Mouse (Mus musculus) liver, embryonic 12.5 days (tissue): ENCODE measurements around the gene Zfand3. TPM values are rescaled to one million over a fixed set of nuclear protein-coding genes. Genes with fewer than 3 reads are reported as not detected.
A peak's percentile ranks its signal among the peaks of the same experiment; 100 is the strongest.

Experiments used
- ATAC-seq: fragments of 200-750 bp; cut with Nextera tagmentation; 2 replicates; pipeline ENCODE4 v1.8.0; 2017; ENCODE audit warnings: moderate number of reproducible peaks, mild to moderate bottlenecking, moderate library complexity
- H3K27ac ChIP-seq: fragments of 300-500 bp; sonication (generic); 2 replicates; pipeline ENCODE4 v1.5.1; 2016; ENCODE audit warnings: mild to moderate bottlenecking
- H3K27me3 ChIP-seq: fragments of 300-500 bp; sonication (generic); replicated peaks from 2 replicates; pipeline ENCODE4 v1.6.1; 2016; ENCODE audit warnings: mild to moderate bottlenecking, moderate library complexity
- H3K36me3 ChIP-seq: fragments of 300-500 bp; sonication (generic); 2 replicates; pipeline ENCODE4 v1.6.1; 2016; ENCODE audit warnings: mild to moderate bottlenecking, moderate library complexity
- H3K4me1 ChIP-seq: fragments of 300-500 bp; sonication (generic); 2 replicates; pipeline ENCODE4 v1.6.1; 2016
- H3K4me2 ChIP-seq: fragments of 300-500 bp; sonication (generic); 2 replicates; pipeline ENCODE4 v1.6.1; 2016; ENCODE audit warnings: mild to moderate bottlenecking, moderate library complexity
- H3K4me3 ChIP-seq: fragments of 300-500 bp; sonication (generic); 2 replicates; pipeline ENCODE4 v1.5.1; 2016; ENCODE audit warnings: mild to moderate bottlenecking, moderate library complexity
- H3K9ac ChIP-seq: fragments of 300-500 bp; sonication (generic); 2 replicates; pipeline ENCODE4 v1.6.1; 2016; ENCODE audit warnings: mild to moderate bottlenecking, moderate library complexity
- H3K9me3 ChIP-seq: fragments of 300-500 bp; sonication (generic); replicated peaks from 2 replicates; pipeline ENCODE4 v1.6.1; 2016; ENCODE audit warnings: mild to moderate bottlenecking, moderate library complexity
- WGBS: fragments of 180-500 bp; shearing (Covaris S2); methylation state at CpG from one replicate; pipeline ENCODE4 v1.1.7; 2016; ENCODE audit not compliant: insufficient replicate concordance; 5-methylcytosine and 5-hydroxymethylcytosine counted together
- polyA plus RNA-seq: library from polyadenylated mRNA; unstranded; fragments of >200 nt; fragmentation: Nextera tagmentation; extraction: Ambion mirVana; gene quantifications from 2 replicates; pipeline ENCODE4 v1.2.1, GENCODE M21; 2016

The Zfand3 gene
- polyA plus RNA-seq, 1 experiment from 2014 or later = 18.8 TPM

DNA sequence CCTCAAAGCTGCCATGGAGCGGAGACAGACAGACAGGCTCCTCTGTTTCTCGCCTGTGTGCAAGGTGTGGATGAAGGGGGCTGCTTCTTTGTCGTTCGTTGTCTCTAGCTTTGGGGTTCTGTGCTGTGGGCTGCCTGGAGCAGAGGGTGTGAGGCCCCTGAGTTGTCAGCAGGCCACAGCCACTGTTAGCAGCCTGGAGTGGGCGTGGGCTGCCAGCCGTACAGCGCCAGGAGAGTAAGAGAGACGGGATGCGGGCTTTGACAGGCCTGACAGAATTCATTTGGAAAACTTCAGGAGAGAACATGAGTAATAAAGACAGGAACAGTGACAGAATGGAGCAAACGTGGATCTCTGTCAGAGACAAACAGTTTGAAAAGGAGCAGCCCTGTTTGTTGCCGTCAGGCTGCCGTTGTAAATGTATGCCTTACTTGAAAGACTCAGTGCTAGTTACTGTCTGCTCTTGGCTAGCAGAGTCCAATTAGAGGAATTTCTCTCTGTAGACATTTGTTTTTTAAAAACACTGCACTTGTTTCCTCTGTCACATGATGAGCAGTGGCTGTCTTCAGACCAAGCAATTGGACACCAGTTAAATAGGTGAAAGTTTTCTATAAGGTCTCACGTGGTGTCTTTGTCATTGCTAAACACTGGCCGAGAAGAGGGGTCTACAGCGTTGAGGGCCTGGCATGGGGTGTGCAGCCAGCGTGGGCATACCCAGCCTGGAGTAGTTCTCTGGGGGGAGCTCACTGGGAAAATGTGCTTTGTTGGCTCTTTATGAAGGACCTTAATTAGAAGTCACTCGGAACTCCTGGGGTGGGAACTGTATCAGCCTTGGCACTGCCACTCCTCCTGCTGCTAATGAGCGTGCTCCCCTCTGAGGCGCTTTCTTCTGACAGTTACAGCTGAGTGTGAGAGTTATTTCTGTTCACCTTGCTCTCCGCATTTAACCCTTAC lies 183.8 kb downstream of the Zfand3 start:
- Histone ChIP-seq H3K4me1 (0 out of 2 replicates have a peak, but pooled peaks cover 8% of the 10 kb centered on the region), H3K36me3 (peaks cover 12% of the 10 kb centered on the region), H3K9ac (no peak overlapping the region), H3K4me3 (no peak overlapping the region), H3K4me2 (no peak overlapping the region), H3K27ac (no peak overlapping the region), H3K9me3 (no peaks in the 10 kb centered on the region), H3K27me3 (no peaks in the 10 kb centered on the region)
- WGBS = 65% methylated on average over 20 of the region's 20 CpGs
- ATAC-seq = no peak

DNA sequence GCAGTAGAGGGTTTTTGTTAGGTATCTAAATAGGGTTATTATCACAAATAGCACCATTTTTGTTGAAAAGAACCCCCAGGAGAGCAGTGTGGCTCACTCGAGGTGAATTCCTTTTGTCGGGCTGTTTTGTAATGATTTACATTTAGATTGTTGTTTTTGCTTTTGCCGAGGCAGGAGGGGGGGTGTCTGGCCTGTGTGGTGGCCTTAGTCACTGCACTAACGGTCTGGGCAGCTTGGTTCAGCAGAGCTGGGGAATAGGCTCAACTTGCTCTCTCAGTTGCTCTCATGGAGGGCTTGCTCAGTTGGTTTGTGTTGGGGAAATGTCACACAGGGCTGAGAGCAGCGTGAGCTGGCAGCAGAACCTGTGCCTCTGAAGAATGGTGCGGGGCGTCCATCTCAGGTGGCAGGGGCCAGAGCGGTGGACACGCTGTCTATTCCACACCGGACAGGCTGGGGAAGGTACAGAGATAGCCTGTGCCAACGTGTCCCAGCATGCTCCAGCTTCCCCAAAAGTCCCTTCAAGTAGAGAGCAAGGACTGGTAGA lies 186.6 kb downstream of the Zfand3 start:
- Histone ChIP-seq H3K36me3 (peaks cover 16% of the 10 kb centered on the region), H3K27ac (no peak overlapping the region), H3K4me2 (no peak overlapping the region), H3K4me3 (no peak overlapping the region), H3K9me3 (no peaks in the 10 kb centered on the region), H3K4me1 (0 out of 2 replicates have a peak, but pooled peaks cover 19% of the 10 kb centered on the region), H3K9ac (no peak overlapping the region), H3K27me3 (no peaks in the 10 kb centered on the region)
- no peak for ATAC-seq
- 77% methylated on average over 11 of the region's 11 CpGs for WGBS

DNA sequence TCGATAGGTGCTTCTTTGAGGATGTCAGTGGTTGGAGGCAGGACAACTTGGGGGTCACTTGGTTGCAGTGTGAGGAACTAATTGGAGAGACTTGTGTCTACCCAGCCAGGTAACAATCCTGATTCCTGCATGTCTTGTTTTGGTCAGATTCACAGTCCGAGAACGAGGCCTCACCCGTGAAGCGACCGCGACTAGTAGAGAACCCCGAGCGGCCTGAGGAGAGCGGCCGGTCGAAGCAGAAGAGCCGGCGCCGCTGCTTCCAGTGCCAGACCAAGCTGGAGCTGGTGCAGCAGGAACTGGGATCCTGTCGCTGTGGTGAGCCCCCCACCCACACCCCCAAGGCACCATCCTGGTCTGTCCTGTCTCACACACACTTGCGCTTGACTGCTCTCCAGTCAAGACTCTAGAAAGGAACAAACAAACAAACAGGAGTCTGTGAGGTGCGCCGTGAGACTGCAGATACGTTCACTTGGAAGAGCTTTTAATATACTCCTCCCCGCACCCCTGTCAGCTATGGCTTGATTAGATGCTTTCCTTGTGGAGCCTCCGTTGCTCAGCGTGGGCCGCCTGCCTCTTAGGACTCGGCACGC lies 188.0 kb downstream of the Zfand3 start:
- Histone ChIP-seq H3K36me3 (peaks cover 18% of the 10 kb centered on the region), H3K27ac (no peak overlapping the region), H3K4me2 (no peak overlapping the region), H3K4me1 (peaks cover 29% of the 10 kb centered on the region), H3K4me3 (no peak overlapping the region), H3K9me3 (no peaks in the 10 kb centered on the region), H3K9ac (no peak overlapping the region), H3K27me3 (no peaks in the 10 kb centered on the region)
- WGBS = 90% methylated on average over 26 of the region's 26 CpGs
- no peak for ATAC-seq

DNA sequence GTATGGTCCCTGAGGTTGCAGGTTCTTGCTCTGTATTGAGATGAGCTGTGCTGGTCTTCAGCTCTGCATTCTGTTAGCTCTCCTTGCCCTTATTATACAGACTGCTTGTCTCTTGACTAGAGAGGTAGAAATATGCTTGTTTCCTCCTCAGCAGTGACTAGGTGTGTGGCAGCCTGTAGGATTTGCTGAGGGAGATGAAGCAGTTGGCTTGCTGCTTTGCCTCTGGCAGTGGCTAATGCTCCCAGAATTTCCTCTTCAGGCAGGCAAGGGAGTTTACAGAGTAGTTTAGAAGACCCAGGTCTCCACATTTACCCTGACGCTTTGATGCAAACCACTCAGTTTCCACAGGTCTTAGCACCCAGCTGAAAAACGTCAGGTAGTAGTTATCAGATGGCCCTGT lies 189.1 kb downstream of the Zfand3 start:
- Histone ChIP-seq H3K27me3 (no peaks in the 10 kb centered on the region), H3K36me3 (peaks cover 21% of the 10 kb centered on the region), H3K9ac (no peak overlapping the region), H3K9me3 (no peaks in the 10 kb centered on the region), H3K27ac (no peak overlapping the region), H3K4me3 (no peak overlapping the region), H3K4me2 (no peak overlapping the region), H3K4me1 (peaks cover 30% of the 10 kb centered on the region)
- ATAC-seq = no peak
- WGBS = 65% methylated on average over 2 of the region's 2 CpGs

DNA sequence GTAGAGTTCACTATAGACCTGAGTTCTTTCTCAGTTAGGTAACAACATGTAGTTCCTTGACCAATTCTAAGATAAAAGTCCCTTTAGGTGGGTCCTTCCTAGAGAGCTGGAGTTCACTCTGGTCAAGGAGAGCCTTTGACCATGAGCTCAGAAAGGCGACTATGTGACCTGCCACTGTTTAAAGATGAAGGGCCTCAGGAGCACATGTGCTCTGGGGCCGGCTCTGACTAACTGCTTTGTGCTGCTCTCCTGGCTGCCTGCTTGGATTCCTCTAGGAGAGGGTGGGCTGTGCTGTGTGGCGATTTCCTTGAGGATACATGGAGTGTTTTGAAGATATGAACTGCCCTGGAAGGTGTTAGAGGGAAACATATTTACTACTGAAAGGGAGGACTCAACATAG lies 189.6 kb downstream of the Zfand3 start:
- no peak overlapping the region for H3K27ac ChIP-seq
- no peak overlapping the region for H3K4me3 ChIP-seq
- H3K27me3 ChIP-seq = no peaks in the 10 kb centered on the region
- WGBS = 64% methylated on average over 3 of the region's 3 CpGs
- H3K4me1 ChIP-seq = peaks cover 31% of the 10 kb centered on the region
- ATAC-seq = no peak
- H3K9me3 ChIP-seq = no peaks in the 10 kb centered on the region
- H3K4me2 ChIP-seq = no peak overlapping the region
- H3K9ac ChIP-seq = no peak overlapping the region
- peaks cover 24% of the 10 kb centered on the region for H3K36me3 ChIP-seq

DNA sequence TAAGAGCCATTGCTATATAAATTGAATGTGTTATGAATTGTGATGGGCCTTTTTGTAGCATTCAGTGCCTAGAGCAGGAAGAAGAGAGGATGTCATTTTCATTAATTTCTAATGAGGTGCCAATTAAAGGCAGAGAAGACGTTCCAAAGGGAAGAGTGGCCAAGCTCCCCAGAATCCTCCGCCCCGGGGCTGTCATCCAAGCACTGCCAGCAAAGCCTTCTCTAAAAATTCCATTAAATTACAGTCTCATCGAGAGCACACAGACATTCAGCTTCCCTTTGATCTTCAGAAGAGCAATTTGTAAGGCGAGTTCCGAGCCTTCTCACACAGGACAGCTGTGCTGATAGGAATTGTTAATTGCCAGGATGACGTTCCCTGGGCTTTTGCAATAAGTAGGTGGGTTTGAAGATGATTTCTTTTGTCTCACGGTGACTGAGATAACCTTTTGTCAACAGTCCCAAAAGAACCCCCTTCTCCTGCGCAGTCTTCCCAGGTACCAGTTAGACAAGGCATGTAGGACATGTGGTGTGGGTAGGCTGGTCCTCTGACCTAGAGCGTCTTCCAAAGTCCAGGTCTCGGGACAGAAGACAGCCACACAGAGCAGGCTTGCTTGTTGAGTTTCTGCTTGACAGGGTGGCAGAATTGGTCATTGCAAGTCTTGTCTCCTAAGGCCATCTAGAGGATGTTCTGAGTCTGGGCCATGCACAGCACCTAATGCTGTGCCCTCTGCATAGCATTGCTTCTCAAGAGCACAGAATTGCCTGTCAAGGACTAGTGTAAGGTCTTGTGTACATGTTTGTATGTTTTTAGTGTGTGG lies 190.3 kb downstream of the Zfand3 start:
- Histone ChIP-seq H3K4me2 (no peak overlapping the region), H3K9me3 (no peaks in the 10 kb centered on the region), H3K9ac (no peak overlapping the region), H3K4me1 (peaks cover 32% of the 10 kb centered on the region), H3K36me3 (peaks cover 24% of the 10 kb centered on the region), H3K27me3 (no peaks in the 10 kb centered on the region), H3K27ac (no peak overlapping the region), H3K4me3 (no peak overlapping the region)
- no peak for ATAC-seq
- 74% methylated on average over 11 of the region's 11 CpGs for WGBS

DNA sequence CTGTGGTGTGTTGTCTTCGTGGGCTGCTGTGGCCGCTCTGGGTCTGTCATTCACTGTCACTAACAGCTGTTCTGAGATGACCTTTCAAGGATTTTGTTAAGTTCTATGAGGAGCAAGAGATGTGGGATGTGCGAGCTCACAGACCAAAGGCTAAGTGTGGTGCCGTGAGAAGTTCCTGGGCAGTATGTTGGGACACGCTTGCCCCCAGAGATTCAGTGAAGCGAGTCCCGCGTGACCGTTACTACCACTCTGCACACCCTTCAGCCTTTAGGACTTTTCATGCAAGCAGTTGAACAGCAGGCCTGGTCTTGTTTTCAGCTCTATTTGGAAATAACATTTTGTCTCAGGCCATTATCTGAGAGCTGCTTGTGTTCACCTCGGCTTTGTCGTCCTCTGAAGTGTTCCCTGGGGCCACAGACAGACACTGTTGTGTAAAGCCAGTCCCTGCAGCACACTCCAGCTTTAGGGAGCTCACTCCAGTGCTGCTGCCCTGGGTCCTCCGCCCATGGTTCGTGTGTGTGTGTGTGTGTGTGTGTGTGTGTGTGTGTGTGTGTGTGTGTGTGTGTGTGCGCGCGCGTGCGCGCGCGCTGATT lies 191.2 kb downstream of the Zfand3 start:
- Histone ChIP-seq H3K36me3 (peaks cover 24% of the 10 kb centered on the region), H3K9ac (no peak overlapping the region), H3K27ac (no peak overlapping the region), H3K4me3 (no peak overlapping the region), H3K4me2 (no peak overlapping the region), H3K4me1 (peaks cover 32% of the 10 kb centered on the region), H3K27me3 (no peaks in the 10 kb centered on the region), H3K9me3 (no peaks in the 10 kb centered on the region)
- 90% methylated on average over 21 of the region's 21 CpGs for WGBS
- no peak for ATAC-seq

DNA sequence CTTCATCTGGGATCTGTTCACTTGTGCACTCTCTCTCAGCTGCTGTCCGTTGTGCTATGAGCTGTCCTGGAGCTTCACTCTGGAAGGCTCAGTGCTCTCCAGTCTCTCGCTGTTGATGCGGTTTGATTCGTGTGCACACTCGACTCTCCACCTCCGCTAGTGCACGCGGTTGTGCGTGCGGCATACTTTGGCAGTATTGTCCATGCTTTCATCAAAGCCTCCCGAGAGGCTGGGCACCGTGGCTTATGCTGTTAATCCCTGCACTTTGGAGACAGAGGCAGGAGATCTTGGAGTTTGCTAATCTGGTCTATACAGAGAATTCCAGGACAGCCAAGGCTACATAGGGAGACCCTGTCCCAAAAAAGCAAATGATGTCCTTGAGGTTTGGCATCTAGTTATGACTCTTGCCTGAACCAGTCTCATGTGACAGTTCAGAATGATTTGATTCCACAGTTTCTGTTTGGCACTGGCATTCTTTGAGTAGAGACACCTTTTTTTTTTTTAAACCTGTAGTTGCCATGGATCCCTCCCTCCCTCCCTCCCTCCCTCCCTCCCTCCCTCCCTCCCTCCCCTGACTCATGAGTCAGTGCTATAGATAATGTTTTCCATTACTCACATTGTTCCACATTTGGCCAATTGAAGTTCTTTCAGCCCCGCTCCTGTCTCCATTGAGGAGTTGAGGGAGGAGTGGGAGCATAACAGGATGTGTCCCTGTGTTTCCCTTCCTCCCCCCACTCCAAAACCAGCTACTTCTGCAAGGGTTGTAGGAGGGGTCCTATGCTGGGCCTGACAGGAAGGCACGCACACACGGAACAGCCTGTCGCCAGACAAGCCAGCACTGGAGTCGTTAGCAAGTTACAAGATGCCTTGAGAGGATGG lies 192.1 kb downstream of the Zfand3 start:
- H3K27me3 ChIP-seq = no peaks in the 10 kb centered on the region
- H3K4me1 ChIP-seq = peaks cover 32% of the 10 kb centered on the region
- H3K27ac ChIP-seq = 0 out of 2 replicates have a peak overlapping the region, but pooled peaks have one; percentile 13
- no peak overlapping the region for H3K4me2 ChIP-seq
- peaks cover 24% of the 10 kb centered on the region for H3K36me3 ChIP-seq
- 78% methylated on average over 17 of the region's 17 CpGs for WGBS
- H3K4me3 ChIP-seq = no peak overlapping the region
- H3K9me3 ChIP-seq = no peaks in the 10 kb centered on the region
- 0 out of 2 replicates have a peak, but pooled peaks have one; percentile 18 for ATAC-seq
- no peak overlapping the region for H3K9ac ChIP-seq

DNA sequence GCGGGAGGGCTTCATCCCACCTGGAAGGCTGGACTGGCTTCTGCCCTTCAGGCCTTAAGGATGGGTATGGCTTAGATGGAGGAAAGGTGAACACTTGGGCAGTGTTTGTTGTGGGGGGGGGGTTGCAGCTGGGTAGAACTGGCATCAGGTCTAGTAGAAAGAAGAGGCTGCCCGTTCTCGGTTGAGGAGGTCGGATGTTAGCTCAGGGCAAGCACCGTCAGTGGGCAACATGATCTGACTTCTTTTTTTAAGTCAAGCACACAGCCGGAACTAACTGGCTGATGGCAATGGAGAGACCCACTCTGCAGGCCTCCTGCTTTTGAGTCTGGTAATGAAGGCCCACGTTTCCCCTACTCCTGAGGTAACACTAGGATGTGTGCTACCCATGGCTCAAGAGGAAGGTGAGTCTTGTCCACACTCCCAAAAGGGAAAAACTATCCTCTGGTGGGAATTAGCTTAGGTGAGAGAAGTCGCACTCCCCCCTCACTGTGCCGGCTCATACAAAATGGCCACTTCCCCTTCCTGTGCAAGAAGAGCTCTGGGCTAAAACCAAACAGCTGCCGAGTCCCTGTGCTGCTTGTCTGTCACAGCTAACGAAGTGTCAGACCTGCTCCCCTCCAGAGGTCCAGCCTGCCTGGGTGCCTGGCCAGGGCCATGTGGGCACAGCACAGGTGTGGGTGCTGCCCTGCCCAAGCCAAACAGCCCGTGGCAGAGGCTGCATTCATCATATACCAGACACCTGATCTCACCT lies 192.9 kb downstream of the Zfand3 start:
- Histone ChIP-seq H3K4me2 (no peak overlapping the region), H3K36me3 (peaks cover 20% of the 10 kb centered on the region), H3K27me3 (no peaks in the 10 kb centered on the region), H3K27ac (peak overlapping the region; percentile 13; the same call in 1 of the 2 replicates), H3K4me1 (peaks cover 32% of the 10 kb centered on the region), H3K9ac (no peak overlapping the region), H3K9me3 (no peaks in the 10 kb centered on the region), H3K4me3 (no peak overlapping the region)
- ATAC-seq = 0 out of 2 replicates have a peak, but pooled peaks have one; percentile 5
- 52% methylated on average over 12 of the region's 12 CpGs for WGBS

DNA sequence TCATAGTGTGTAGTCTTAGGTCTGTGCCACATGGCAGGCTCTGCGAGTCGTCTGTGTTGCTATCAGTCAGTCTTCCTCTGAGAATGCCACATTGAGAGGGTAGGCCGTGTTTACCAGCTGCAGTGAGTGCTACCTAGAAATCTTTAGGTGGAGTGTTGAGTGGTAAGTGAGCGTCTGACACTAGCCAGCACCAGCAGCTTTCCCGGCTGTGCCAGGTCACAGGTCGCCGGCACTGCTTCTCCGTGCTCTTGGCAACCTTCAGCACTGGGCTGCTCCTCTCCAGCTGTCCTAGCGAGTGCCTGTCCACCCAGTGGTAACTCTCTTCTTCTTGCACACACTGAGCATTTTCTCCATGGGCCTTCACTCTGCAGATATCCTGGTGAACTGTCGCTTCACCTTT lies 193.9 kb downstream of the Zfand3 start:
- Histone ChIP-seq H3K27me3 (no peaks in the 10 kb centered on the region), H3K4me2 (no peak overlapping the region), H3K4me1 (peaks cover 32% of the 10 kb centered on the region), H3K4me3 (no peak overlapping the region), H3K9me3 (no peaks in the 10 kb centered on the region), H3K27ac (no peak overlapping the region), H3K36me3 (peaks cover 12% of the 10 kb centered on the region), H3K9ac (no peak overlapping the region)
- 69% methylated on average over 10 of the region's 10 CpGs for WGBS
- ATAC-seq = no peak
